Mouse (Mus musculus): ENCODE data around the gene Rag1.

The Rag1 gene
- long read RNA-seq, experiment 1 = 0 reads
- long read RNA-seq, experiment 2 = 0 reads

DNA sequence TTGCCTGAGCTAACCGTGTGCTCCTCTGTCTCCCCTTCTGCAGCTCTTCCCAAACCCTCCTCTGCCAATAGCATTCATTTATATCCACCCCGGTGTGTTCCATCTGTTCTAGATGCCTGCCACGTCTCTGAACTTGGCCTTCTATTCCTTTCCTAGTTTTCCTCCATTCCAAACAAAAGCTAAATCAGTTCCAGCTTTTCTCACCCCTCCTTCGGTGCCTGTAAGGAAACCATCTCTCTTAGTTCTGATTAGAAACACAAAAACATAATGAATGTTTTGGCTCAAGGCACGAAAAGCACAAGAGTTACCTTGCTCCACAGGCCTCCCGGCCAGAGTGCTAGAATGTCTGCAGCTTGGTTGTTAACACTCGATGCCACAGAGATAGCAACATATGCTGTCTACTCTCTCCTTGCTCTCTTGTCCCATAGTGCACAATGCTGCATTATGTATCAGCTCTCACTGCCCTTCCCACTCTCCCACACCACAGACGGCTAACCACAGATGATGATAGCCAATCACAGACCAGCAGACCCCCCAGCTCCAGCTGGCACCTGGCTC, at the start of gene Rag1, which contains the start of gene B230118H07Rik:
Rag1 (minus strand) TSS at position 388 of the 558 bp plus-strand sequence.
B230118H07Rik (minus strand) TSS at position 419 of the 558 bp plus-strand sequence.
- intact Hi-C loops (cut with DNase I) = no loop called here

DNA sequence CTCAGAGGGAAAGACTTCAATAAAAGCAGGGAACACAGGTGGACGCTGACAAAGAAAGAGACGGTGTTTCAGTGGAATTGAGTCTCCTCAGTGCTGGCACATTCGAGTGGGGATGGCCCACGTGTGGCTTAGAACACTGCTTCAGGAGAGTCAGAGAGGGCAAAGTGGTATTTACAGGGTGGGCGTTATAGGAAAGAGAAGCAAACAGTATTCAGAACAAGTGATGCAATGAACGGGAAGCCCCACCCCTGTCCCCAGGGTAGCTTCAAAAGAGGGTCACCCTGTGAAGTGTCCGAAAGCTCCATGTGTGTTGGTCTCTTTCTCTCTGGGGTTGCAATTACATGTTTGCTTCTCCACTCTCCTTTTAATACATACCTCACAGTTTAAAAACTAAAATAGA, 46.3 kb upstream of the Rag1 start:
- intact Hi-C loops (cut with DNase I) = no loop called here

DNA sequence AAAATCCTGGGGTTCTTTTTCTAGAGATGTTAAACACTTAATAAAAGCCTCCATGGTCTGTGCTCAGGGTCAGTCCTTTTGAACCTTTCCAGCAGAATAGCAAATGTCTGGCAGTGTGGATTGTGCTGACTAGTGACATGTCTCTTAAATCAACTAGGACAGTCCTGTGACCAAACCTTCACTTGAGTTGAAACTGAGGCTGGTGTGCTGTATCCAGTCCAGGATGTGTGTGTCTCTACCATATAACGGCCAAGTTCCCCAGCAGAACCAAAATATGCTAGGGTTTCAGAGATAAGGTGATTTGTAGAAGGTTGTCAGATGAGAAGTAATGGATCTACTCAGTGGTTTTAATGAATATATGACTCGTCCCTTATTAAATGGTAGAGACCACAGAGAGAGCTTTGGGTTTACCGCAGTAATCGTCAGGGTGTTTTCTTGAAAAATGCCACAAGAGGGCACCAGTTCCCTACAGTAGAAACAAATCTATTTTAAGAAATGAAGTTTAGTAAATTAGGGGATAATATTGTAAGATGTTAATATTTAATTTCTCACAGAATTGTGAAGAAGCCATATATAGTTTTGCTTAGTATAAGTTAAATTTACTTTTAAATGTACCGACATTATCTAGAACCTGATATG, 44.4 kb upstream of the Rag1 start:
- intact Hi-C loops (cut with DNase I) = loop anchor here (5.0 kb wide), 1 partner anchor 179 kb away; no protein-coding TSS in a partner anchor

DNA sequence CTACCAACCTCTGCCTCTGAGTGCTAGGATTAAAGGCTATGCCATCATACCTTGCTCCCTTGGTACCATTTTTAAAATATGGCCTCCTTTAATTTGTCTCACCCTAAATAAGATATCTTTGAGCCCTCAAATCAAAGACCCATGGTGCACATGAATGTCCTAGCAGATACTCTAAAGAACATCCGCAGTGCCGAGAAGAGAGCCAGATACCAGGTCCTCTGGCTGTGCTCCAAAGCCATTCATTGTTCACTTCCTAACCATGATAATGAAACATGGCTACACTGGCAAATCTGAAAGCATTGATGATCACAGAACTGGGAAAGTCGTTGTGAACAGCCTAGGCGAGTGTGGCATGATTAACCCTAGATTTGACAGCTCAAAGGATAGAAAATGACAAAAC, 43.7 kb upstream of the Rag1 start:
- intact Hi-C loops (cut with DNase I) = loop anchor here (5.0 kb wide), 1 partner anchor 179 kb away; no protein-coding TSS in a partner anchor

- intact Hi-C loops (cut with DNase I) = loop anchor here (5.0 kb wide), 1 partner anchor 182 kb away; no protein-coding TSS in a partner anchor
Observed at GRCm38 (mm10) chr2:101690252-101690827, 41.0 kb upstream of the Rag1 start.

DNA sequence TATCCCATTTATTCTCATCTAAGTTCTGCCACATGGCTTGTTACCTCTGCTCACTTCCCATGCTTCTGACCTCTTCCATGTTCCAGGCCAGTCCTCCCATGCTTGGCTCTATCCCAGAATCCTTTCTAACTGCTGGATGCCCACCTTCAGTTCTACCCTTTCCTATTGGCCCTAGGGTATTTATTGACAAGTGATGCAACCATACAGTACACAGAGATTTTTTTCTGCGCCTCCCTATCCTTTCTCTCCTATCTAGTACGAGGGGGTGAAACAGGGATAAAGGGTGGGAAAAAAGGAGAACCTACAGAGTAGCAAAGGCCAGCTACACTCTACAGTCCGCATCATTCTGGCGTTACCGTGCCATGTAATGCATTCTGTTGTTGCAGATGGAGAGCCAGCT, 38.7 kb upstream of the Rag1 start:
- intact Hi-C loops (cut with DNase I) = no loop called here

- intact Hi-C loops (cut with DNase I) = no loop called here
Observed at GRCm38 (mm10) chr2:101684421-101684820, 35.1 kb upstream of the Rag1 start.

- intact Hi-C loops (cut with DNase I) = no loop called here
Observed at GRCm38 (mm10) chr2:101679164-101679784, 30.0 kb upstream of the Rag1 start.

DNA sequence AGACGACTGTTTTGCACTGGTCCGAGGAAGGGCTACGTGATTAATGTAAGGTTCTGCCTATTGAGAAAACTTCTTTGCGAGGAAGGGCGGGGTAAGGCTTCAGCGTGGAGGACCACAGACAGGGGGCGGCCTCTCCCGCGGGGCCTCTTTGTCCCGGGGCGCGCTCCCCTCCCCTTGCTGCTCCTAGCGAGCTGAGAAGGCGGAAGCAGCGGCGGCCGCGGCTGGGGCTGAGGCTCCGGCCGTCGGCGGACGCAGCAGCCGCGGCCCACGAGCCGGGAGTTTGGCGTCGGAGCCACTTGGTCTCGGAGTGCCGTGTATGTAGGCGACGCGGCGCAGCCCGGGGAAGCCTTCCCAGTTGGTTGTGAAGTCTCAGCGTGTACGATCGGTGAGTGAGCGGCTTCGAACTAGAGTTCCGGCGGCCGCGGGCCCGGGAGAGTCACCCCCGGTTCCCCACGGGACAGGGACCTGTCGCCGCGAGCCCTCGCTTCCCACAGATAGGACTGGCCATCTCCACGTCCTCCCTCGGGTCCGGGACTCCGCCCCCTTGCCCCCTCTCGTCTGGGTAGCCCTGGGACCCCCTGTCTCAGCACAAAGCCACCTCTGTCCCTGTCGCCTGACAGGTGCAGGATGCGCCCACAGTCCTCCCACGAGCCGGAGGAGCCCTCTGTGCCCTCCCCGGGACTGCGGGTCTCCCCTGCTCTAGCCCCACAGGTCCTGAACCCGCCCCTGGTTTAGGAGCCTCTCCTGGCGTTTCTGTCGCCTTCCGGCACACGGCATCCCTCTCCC, 29.1 kb upstream of the Rag1 start, which contains the start of gene Traf6:
Traf6 (plus strand) TSS at position 194 of the 786 bp plus-strand sequence.
- intact Hi-C loops (cut with DNase I) = no loop called here

DNA sequence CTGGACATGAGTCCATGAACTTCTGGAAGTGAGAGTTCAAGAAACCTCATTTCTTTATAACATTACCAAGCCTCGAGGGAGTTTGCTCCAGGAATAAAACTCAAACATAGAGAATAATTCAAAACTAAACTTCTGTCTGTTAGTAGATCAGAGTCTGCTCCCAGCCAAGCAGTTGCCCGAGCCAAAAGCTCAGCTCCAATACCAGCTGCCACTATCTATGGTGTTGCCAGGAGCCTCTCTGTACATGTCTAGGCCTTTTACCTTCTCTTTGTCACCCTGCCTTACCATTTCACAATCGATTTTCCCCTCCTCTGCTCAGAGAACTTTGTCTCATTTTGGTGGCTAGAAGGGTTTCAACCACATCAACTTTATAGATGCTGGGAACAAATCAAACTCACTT, 24.2 kb upstream of the Rag1 start:
- intact Hi-C loops (cut with DNase I) = no loop called here

DNA sequence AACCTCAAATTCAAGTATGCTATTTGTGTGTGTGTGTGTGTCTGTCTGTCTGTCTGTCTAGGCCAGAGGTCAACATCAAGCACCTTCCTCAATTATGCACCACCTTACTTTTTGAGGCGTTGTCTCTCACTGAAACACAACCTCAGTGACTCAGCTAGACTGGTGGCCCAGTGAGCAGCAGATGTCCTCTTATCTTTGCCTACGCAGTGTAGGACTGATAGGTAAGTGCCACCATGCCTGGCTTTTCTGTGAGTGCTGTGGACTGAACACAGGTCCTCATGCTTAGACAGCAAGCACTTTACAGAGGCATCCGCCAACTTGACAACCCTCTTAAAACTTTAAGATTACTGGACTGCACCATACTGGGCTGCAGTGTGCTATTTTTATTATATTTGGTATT, 19.4 kb upstream of the Rag1 start:
- intact Hi-C loops (cut with DNase I) = no loop called here

- intact Hi-C loops (cut with DNase I) = no loop called here
Observed at GRCm38 (mm10) chr2:101665703-101666092, 16.4 kb upstream of the Rag1 start.

DNA sequence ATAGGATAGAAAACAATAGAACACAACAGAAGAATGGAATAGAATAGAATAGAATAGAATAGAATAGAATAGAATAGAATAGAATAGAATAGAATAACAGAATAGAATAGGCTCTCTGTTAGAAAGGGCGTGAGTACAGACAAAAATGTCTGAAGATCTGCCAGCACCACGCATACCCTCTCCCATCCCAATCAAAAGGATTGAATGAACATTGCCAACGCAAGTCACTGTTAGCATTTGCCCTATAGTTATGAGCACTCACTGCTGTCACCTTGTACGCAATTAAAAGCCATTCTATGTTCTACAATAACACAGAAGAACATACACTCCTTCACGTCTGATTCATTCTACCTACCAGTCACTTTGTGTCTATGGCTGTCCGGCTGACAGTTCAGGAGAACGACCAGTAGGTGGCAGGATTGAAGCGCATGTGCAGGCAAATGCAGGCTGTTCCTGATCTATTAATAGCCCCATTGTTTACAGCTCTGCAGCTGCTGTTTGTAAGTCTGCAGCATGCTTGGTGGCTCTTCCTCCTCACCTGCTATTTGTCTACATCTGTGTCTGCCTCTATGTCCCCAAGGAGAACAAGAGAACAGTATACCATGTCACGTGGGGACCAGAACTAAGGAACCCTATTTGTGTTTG, 15.9 kb upstream of the Rag1 start:
- intact Hi-C loops (cut with DNase I) = no loop called here

GRCm38 (mm10) chr2:101660536-101660935, 11.2 kb upstream of the Rag1 start:
- intact Hi-C loops (cut with DNase I) = no loop called here

- intact Hi-C loops (cut with DNase I) = loop anchor here (5.0 kb wide), 1 partner anchor 181 kb away; no protein-coding TSS in a partner anchor
Observed at GRCm38 (mm10) chr2:101652921-101653597, 3.8 kb upstream of the Rag1 start.

DNA sequence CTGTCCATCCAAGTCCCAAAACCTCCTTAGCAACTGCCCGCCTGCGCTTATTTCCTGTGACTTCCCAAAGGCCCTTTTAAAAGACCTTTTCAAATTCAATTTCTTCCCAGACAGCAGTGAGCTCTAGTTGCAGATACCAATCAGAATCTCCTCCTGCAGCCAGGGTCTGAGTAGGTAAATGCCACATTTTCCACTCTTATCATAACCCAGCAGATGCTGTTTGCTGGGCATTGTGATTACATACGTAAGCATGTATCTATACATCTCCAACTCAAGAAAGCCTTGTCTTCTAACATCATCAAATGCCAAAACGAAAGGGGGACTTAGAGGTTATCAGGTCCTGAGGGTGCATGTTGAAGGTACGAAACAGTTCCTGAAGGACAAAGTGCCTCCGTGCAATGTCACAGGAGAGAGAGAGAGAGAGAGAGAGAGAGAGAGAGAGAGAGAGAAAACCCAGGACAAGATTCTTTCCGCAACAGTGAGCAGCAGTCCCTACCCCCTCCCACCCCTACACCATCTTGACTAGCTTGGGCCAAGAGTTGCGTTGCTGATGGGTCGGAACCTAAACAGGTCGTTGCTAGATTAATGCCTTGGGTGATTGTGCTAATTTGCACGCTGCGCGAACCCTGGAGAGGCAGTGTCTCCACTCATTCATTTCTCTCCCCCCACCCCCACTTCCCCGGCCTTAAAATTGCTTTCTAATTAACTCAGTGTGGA, 3.1 kb upstream of the Rag1 start:
- intact Hi-C loops (cut with DNase I) = loop anchor here (5.0 kb wide), 1 partner anchor 180 kb away; no protein-coding TSS in a partner anchor

GRCm38 (mm10) chr2:101650446-101650845, 1.1 kb upstream of the Rag1 start:
- intact Hi-C loops (cut with DNase I) = loop anchor here (5.0 kb wide), 1 partner anchor 178 kb away; no protein-coding TSS in a partner anchor

DNA sequence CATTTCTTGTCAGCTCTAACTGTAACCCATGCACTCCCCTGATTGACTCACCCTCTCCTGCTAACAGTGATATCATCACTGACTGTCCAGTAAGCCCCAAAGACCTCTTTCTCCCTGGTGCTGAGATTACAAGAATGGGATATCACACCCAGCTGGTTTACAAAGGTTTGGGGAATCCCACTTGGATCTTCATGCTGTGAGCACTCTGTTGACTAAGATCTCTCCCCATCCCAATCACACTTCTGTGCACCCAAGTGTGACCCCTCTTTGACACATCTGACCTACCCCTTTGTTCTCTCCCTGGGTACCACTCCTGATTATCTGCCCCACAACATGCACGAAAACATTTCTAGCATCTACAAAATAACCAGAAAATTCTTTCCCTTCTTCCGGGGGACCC, 940 bp downstream of the Rag1 start:
- intact Hi-C loops (cut with DNase I) = no loop called here

- intact Hi-C loops (cut with DNase I) = no loop called here
Observed at GRCm38 (mm10) chr2:101645841-101646240, 3.5 kb downstream of the Rag1 start.

Measured in adrenal gland (tissue).